Mouse (Mus musculus) intestine, embryonic 14.5 days (tissue): ENCODE measurements around the gene Slc26a6. TPM values are rescaled to one million over a fixed set of nuclear protein-coding genes. Genes with fewer than 3 reads are reported as not detected.

Source experiments
- ATAC-seq: fragments of 200-750 bp; cut with Nextera tagmentation; replicated peaks from 2 replicates; pipeline ENCODE4 v1.8.0; 2017; ENCODE audit warnings: low read depth, moderate number of reproducible peaks, moderate TSS enrichment, moderate library complexity; ENCODE audit not compliant: low FRiP score, low TSS enrichment
- DNase-seq: peaks from one replicate; pipeline ENCODE4 v3.0.0-alpha.2; 2018; ENCODE audit warnings: low spot score
- H3K27ac ChIP-seq: fragments of 300-500 bp; sonication (generic); 2 replicates; pipeline ENCODE4 v1.5.1; 2014; ENCODE audit warnings: low read depth, mild to moderate bottlenecking, control low read depth
- H3K27me3 ChIP-seq: fragments of 300-500 bp; sonication (generic); replicated peaks from 2 replicates; pipeline ENCODE4 v1.6.1; 2014; ENCODE audit warnings: low read length, control low read depth; ENCODE audit not compliant: control insufficient read depth, insufficient read depth
- H3K36me3 ChIP-seq: fragments of 300-500 bp; sonication (generic); 2 replicates; pipeline ENCODE4 v1.6.1; 2014; ENCODE audit warnings: low read length, control low read depth; ENCODE audit not compliant: control insufficient read depth, insufficient read depth
- H3K4me1 ChIP-seq: fragments of 300-500 bp; sonication (generic); replicated peaks from 2 replicates; pipeline ENCODE4 v1.6.1; 2014; ENCODE audit warnings: low read length, control low read depth, mixed read lengths; ENCODE audit not compliant: control insufficient read depth, insufficient read depth
- H3K4me2 ChIP-seq: fragments of 300-500 bp; sonication (generic); 2 replicates; pipeline ENCODE4 v1.6.1; 2014; ENCODE audit warnings: low read length
- H3K4me3 ChIP-seq: fragments of 300-500 bp; sonication (generic); 2 replicates; pipeline ENCODE4 v1.5.1; 2014; ENCODE audit warnings: low read depth, low read length, control low read depth, mixed read lengths
- H3K9ac ChIP-seq: fragments of 300-500 bp; sonication (generic); 2 replicates; pipeline ENCODE4 v1.6.1; 2014; ENCODE audit warnings: mild to moderate bottlenecking, low read length
- H3K9me3 ChIP-seq: fragments of 300-500 bp; sonication (generic); 2 replicates; pipeline ENCODE4 v1.6.1; 2016; ENCODE audit warnings: low read length, control low read depth; ENCODE audit not compliant: control insufficient read depth
- WGBS: fragments of 180-500 bp; shearing (Covaris S2); extraction: QIAGEN DNeasy Blood & Tissue Kit; methylation state at CpG from one replicate; pipeline ENCODE4 v1.1.7; 2014; 5-methylcytosine and 5-hydroxymethylcytosine counted together
- polyA plus RNA-seq: library from polyadenylated mRNA; unstranded; fragments of >200 nt; fragmentation: Nextera tagmentation; extraction: Ambion mirVana; gene quantifications from 2 replicates; pipeline ENCODE4 v1.2.1, GENCODE M21; 2014

Gene Slc26a6
- polyA plus RNA-seq, result 13.5 and 14.8 TPM in 2 replicates

- WGBS, result 80% methylated on average over 3 of the region's 3 CpGs
- peaks cover 7% of the 10 kb centered on the region for H3K4me1 ChIP-seq
- H3K9ac ChIP-seq, result peak within 1 kb of the TSS; percentile 56
- ATAC-seq (no peak), DNase-seq (no peak)
- H3K27me3 ChIP-seq, result no peaks in the 10 kb centered on the region
- H3K4me2 ChIP-seq, result peak within 1 kb of the TSS; percentile 53
- peaks cover 16% of the 10 kb centered on the region for H3K36me3 ChIP-seq
- peak within 1 kb of the TSS; percentile 55 for H3K27ac ChIP-seq
- peak within 1 kb of the TSS; percentile 62 for H3K4me3 ChIP-seq
- H3K9me3 ChIP-seq, result no peaks in the 10 kb centered on the region
Measured at GRCm38 (mm10) chr9:108852976-108853375, at the start of gene Slc26a6. TSS of gene Slc26a6 (plus strand) at chr9:108853283.

GRCm38 (mm10) chr9:108805768-108806167 is 47.3 kb upstream of the Slc26a6 start:
- Histone ChIP-seq H3K27me3 (no peaks in the 10 kb centered on the region), H3K4me2 (no peak overlapping the region), H3K27ac (no peak overlapping the region), H3K9ac (no peak overlapping the region), H3K4me1 (no peaks in the 10 kb centered on the region; the same call in 1 of the 2 replicates), H3K9me3 (no peaks in the 10 kb centered on the region), H3K4me3 (no peak overlapping the region), H3K36me3 (peaks cover 62% of the 10 kb centered on the region)
- ATAC-seq (no peak), DNase-seq (no peak)
- 83% methylated on average over 8 of the region's 8 CpGs for WGBS

DNA sequence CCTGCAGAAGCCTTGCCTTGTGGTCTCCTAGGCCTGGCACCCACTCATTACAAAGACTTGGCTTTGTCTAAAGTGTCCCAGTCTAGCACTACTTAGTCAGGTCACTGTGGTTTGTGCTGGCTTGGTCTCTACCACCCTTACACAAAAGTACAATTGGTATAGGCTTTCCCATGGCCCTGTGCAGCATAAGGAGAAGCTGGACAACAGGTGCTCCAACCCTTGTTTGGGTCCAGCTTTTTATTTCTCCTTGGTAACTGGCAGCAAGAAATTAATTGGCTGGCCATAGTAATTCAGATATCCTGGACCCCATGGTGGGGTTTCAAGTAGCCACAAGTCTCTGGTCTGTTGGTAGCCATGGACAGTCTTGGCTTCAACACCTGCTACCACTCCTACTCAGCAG is 46.7 kb upstream of the Slc26a6 start:
- Histone ChIP-seq H3K36me3 (peaks cover 62% of the 10 kb centered on the region), H3K27me3 (no peaks in the 10 kb centered on the region), H3K4me2 (no peak overlapping the region), H3K4me3 (no peak overlapping the region), H3K9me3 (no peaks in the 10 kb centered on the region), H3K9ac (no peak overlapping the region), H3K4me1 (no peaks in the 10 kb centered on the region; the same call in 1 of the 2 replicates), H3K27ac (no peak overlapping the region)
- DNase-seq (no peak), ATAC-seq (no peak)

DNA sequence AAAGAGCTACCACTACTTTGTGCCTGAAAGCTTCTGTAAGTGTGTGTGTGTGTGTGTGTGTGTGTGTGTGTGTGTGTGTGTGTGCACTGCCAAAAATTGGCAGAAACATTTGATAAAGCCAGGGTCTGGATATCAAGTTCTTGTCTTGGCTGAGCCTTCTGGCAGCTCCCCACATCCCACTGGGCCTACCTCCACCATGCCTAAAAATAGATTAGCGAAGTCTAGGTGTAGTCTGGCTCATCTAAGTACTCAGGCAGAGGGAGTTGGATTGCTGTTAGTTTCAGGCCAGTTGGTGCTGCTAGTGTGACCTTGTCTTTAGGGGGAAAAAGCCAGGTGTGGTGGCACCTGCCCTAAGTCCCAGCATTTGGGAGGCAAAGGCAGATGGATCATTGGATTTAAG is 46.3 kb upstream of the Slc26a6 start:
- Histone ChIP-seq H3K27me3 (no peaks in the 10 kb centered on the region), H3K36me3 (peaks cover 60% of the 10 kb centered on the region), H3K4me3 (no peak overlapping the region), H3K4me1 (no peaks in the 10 kb centered on the region; the same call in 1 of the 2 replicates), H3K4me2 (no peak overlapping the region), H3K9me3 (no peaks in the 10 kb centered on the region), H3K27ac (no peak overlapping the region), H3K9ac (no peak overlapping the region)
- 95% methylated on average over 1 of the region's 1 CpGs for WGBS
- ATAC-seq, result no peak
- DNase-seq, result no peak

DNA sequence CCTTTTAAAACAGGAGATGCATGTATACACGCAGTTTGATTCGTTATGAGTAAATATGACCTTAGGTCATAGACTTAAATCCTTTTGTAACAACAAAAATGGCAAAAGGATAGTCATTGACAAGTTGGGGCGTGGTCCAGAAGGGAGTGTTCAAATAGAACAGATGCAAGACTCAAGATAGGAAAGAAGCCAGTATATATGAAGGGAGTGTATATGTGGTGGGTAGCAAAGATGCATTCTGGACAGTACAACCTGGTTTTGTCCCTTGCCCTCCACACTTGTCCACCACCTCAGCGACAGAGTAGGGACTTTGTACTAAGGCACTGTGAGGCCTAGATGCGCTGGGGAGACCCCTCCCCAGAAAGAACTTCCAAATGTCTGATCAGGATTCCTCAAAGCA is 45.4 kb upstream of the Slc26a6 start:
- no peaks in the 10 kb centered on the region; the same call in 1 of the 2 replicates for H3K4me1 ChIP-seq
- H3K27ac ChIP-seq, result no peak overlapping the region
- ATAC-seq, result peak; percentile 48
- DNase-seq, result no peak
- H3K9ac ChIP-seq, result no peak overlapping the region
- no peak overlapping the region for H3K4me2 ChIP-seq
- WGBS, result 75% methylated on average over 5 of the region's 5 CpGs
- peaks cover 57% of the 10 kb centered on the region for H3K36me3 ChIP-seq
- H3K4me3 ChIP-seq, result no peak overlapping the region
- no peaks in the 10 kb centered on the region for H3K27me3 ChIP-seq
- no peaks in the 10 kb centered on the region for H3K9me3 ChIP-seq

DNA sequence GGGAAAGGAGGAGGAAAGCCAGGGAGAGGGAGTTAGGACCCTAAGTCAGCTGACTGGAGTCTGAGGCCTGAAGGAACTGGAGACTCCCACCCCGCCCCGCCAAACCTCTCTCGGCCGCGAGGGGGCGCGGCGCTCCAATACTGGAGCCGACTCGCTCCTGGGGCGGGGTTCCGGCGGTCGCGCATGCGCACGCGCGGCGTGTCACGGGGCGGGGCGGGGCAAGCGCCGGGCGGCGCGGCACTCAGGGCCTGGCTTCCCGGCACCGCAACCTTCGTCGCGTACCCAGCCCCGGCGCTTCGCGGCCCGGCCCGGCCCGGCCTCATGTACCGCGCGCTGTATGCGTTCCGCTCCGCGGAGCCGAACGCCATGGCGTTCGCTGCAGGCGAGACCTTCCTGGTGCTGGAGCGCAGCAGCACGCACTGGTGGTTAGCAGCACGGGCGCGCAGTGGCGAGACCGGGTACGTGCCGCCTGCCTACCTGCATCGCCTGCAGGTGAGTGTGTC is 44.9 kb upstream of the Slc26a6 start, which contains the start of gene Nckipsd:
Gene Nckipsd (plus strand): TSS at position 206 of the 503 bp plus-strand sequence.
- Histone ChIP-seq H3K27me3 (no peaks in the 10 kb centered on the region), H3K4me1 (no peaks in the 10 kb centered on the region; the same call in 1 of the 2 replicates), H3K4me2 (peak within 1 kb of the TSS; percentile 61), H3K9ac (peak within 1 kb of the TSS; percentile 70), H3K27ac (no peak within 1 kb of the TSS), H3K36me3 (peaks cover 56% of the 10 kb centered on the region), H3K4me3 (peak within 1 kb of the TSS; percentile 81), H3K9me3 (no peaks in the 10 kb centered on the region)
- ATAC-seq (peak; percentile 88), DNase-seq (peak; percentile 95)
- under 1% methylated on average over 51 of the region's 62 CpGs for WGBS

GRCm38 (mm10) chr9:108809188-108809587 is 43.9 kb upstream of the Slc26a6 start:
- peak overlapping the region; percentile 61 for H3K4me2 ChIP-seq
- H3K27ac ChIP-seq, result no peak overlapping the region
- no peaks in the 10 kb centered on the region for H3K9me3 ChIP-seq
- DNase-seq, result no peak
- H3K9ac ChIP-seq, result no peak overlapping the region
- ATAC-seq, result no peak
- no peaks in the 10 kb centered on the region; the same call in 1 of the 2 replicates for H3K4me1 ChIP-seq
- no peaks in the 10 kb centered on the region for H3K27me3 ChIP-seq
- whole genome bisulfite sequencing, result 48% methylated on average over 5 of the region's 5 CpGs
- 0 out of 2 replicates have a peak overlapping the region, but pooled peaks have one; percentile 81 for H3K4me3 ChIP-seq
- H3K36me3 ChIP-seq, result peaks cover 52% of the 10 kb centered on the region

DNA sequence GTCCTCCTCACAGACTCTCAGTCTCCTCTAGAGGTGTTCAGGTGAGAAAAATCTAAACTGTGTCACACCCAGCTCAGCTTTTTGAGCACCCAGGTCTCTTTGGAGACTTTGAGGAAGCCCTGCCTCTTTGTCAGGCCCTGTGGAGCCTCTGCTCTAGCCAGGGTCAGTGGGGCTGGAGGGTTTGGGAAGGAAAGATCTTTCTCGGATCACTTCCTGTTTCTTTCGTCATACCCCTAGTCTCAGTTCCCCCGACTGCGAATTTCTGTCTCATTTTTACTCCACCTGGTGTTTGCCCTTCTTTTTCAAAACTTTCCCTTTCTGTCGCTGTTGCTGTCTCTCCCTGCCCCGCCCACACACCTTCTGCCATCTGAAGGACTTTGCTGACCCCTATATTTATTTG is 43.4 kb upstream of the Slc26a6 start:
- Histone ChIP-seq H3K9me3 (no peaks in the 10 kb centered on the region), H3K27me3 (no peaks in the 10 kb centered on the region), H3K4me1 (no peaks in the 10 kb centered on the region; the same call in 1 of the 2 replicates), H3K36me3 (peaks cover 52% of the 10 kb centered on the region), H3K27ac (no peak overlapping the region), H3K4me2 (no peak overlapping the region), H3K4me3 (no peak overlapping the region), H3K9ac (no peak overlapping the region)
- 78% methylated on average over 6 of the region's 6 CpGs for WGBS
- DNase-seq (no peak), ATAC-seq (no peak)

DNA sequence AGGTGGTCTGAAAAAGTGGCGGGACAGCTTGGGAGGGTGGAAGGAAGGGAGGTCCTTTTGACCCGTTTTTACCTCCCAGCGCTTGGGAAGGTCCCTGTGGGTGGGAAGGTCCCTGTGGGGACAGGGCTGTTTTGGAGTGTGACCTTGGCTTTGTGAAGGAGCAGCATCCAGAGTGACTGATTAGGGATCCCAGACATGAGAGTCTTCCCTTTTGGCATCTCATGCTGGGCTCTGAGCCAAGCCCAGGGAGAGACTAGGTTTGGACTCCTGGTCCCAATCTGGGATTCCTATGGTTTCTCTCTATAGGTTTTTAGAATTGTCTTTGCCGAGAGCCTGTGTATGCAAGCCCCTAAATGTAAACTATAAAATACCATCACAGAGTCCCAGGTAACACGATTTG is 42.6 kb upstream of the Slc26a6 start:
- ATAC-seq, result no peak
- no peak overlapping the region for H3K27ac ChIP-seq
- no peak for DNase-seq
- H3K9me3 ChIP-seq, result no peaks in the 10 kb centered on the region
- no peaks in the 10 kb centered on the region for H3K27me3 ChIP-seq
- no peak overlapping the region for H3K4me3 ChIP-seq
- H3K9ac ChIP-seq, result no peak overlapping the region
- H3K36me3 ChIP-seq, result peaks cover 52% of the 10 kb centered on the region
- 85% methylated on average over 5 of the region's 5 CpGs for WGBS
- no peak overlapping the region for H3K4me2 ChIP-seq
- no peaks in the 10 kb centered on the region; the same call in 1 of the 2 replicates for H3K4me1 ChIP-seq
